Mouse (Mus musculus) liver, embryonic 11.5 days (tissue): ENCODE measurements around the gene Gm21974. TPM values are rescaled to one million over a fixed set of nuclear protein-coding genes. Genes with fewer than 3 reads are reported as not detected.
A peak's percentile ranks its signal among the peaks of the same experiment; 100 is the strongest.
"Not testable (repeated sequence)": the region's sequence is repeated elsewhere in the genome, so short reads cannot be mapped to it uniquely, and the experiment has no call there.

Source experiments
- ATAC-seq: fragments of 200-750 bp; cut with Nextera tagmentation; replicated peaks from 2 replicates; pipeline ENCODE4 v1.8.0; 2017; ENCODE audit warnings: moderate number of reproducible peaks, mild to moderate bottlenecking, moderate TSS enrichment, moderate library complexity; ENCODE audit not compliant: low FRiP score
- DNase-seq: peaks from one replicate; pipeline ENCODE4 v3.0.0-alpha.2; 2017; ENCODE audit warnings: low spot score
- H3K27ac ChIP-seq: fragments of 300-500 bp; sonication (generic); 2 replicates; pipeline ENCODE4 v1.5.1; 2014; ENCODE audit warnings: mild to moderate bottlenecking, low read depth, low read length, control low read depth
- H3K27me3 ChIP-seq: fragments of 300-500 bp; sonication (generic); replicated peaks from 2 replicates; pipeline ENCODE4 v1.6.1; 2014; ENCODE audit warnings: low read length, mixed read lengths; ENCODE audit not compliant: control insufficient read depth, insufficient read depth
- H3K36me3 ChIP-seq: fragments of 300-500 bp; sonication (generic); 2 replicates; pipeline ENCODE4 v1.6.1; 2014; ENCODE audit warnings: mild to moderate bottlenecking, low read length, moderate library complexity, mixed read lengths; ENCODE audit not compliant: control insufficient read depth, insufficient read depth
- H3K4me1 ChIP-seq: fragments of 300-500 bp; sonication (generic); replicated peaks from 2 replicates; pipeline ENCODE4 v1.6.1; 2014; ENCODE audit warnings: low read length, mixed read lengths; ENCODE audit not compliant: control insufficient read depth, insufficient read depth
- H3K4me2 ChIP-seq: fragments of 300-500 bp; sonication (generic); 2 replicates; pipeline ENCODE4 v1.6.1; 2014; ENCODE audit warnings: mild to moderate bottlenecking, control low read depth, moderate library complexity
- H3K4me3 ChIP-seq: fragments of 300-500 bp; sonication (generic); 2 replicates; pipeline ENCODE4 v1.5.1; 2014; ENCODE audit warnings: low read depth, low read length, control low read depth
- H3K9ac ChIP-seq: fragments of 300-500 bp; sonication (generic); 2 replicates; pipeline ENCODE4 v1.6.1; 2014; ENCODE audit warnings: low read depth, low read length, control low read depth
- H3K9me3 ChIP-seq: fragments of 300-500 bp; sonication (generic); 2 replicates; pipeline ENCODE4 v1.6.1; 2016; ENCODE audit warnings: low read length, inconsistent platforms, mixed read lengths; ENCODE audit not compliant: control insufficient read depth
- WGBS: fragments of 180-500 bp; shearing (Covaris S2); extraction: QIAGEN DNeasy Blood & Tissue Kit; methylation state at CpG from one replicate; pipeline ENCODE4 v1.1.7; 2014; 5-methylcytosine and 5-hydroxymethylcytosine counted together
- polyA plus RNA-seq: library from polyadenylated mRNA; unstranded; fragments of >200 nt; fragmentation: Nextera tagmentation; extraction: Ambion mirVana; gene quantifications from 2 replicates; pipeline ENCODE4 v1.2.1, GENCODE M21; 2014

Gene Gm21974
- polyA plus RNA-seq, 1 experiment from 2014 or later: 0.08 TPM

DNA sequence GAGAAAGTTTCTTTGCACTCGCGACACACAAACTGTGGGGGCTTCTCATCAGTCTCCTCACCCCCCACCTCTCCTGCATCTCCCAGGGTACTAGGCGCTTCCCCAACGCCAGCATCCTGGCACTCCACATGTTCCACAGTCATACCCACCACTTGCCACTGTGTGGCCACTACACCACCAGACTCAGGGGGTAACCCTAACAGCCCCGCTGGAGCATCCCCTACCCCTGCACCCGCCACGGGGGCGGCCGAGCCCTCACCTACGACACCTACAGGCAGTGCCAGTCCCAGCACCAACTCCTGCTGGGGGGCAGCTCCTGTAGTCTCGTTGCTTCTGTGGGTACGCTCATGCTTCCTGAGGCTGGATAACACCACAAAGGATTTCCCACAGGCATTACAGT lies 28.8 kb downstream of the Gm21974 start:
- ATAC-seq: no peak
- H3K27ac ChIP-seq: no peak overlapping the region
- WGBS: 92% methylated on average over 12 of the region's 12 CpGs
- H3K4me1 ChIP-seq: 0 out of 2 replicates have a peak, but pooled peaks cover 2% of the 10 kb centered on the region
- H3K9me3 ChIP-seq: no peaks in the 10 kb centered on the region
- no peak for DNase-seq
- no peak overlapping the region for H3K4me2 ChIP-seq
- no peaks in the 10 kb centered on the region for H3K27me3 ChIP-seq
- peaks cover 27% of the 10 kb centered on the region for H3K36me3 ChIP-seq
- H3K4me3 ChIP-seq: no peak overlapping the region
- H3K9ac ChIP-seq: no peak overlapping the region

DNA sequence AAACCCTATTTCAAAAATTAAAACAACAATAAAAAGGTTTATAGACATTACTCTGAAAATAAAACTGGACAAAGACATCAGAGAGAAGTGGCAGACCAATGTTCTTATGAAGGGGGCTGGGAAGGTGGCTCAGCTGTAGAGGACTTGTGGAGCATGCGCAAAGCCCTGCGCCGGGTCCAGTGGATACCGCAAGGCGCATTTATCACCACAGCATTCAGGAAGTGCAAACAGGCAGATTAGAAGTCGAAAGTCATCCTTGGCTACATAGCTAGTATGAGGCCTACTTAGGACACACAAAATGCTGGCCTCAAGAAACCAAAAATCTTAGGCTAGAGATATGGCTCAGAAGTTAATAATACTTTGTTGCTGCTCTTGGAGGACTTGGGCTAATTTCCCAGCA lies 37.0 kb downstream of the Gm21974 start:
- Histone ChIP-seq H3K9ac (no peak overlapping the region), H3K4me2 (no peak overlapping the region), H3K4me3 (no peak overlapping the region), H3K4me1 (0 out of 2 replicates have a peak, but pooled peaks cover 4% of the 10 kb centered on the region), H3K27me3 (no peaks in the 10 kb centered on the region), H3K27ac (no peak overlapping the region), H3K36me3 (no peaks in the 10 kb centered on the region), H3K9me3 (no peaks in the 10 kb centered on the region)
- WGBS: 52% methylated on average over 6 of the region's 6 CpGs
- DNase-seq (no peak), ATAC-seq (peak; percentile 73)

GRCm38 (mm10) chr7:127850906-127851305 lies 44.3 kb downstream of the Gm21974 start:
- H3K9me3 ChIP-seq: no peaks in the 10 kb centered on the region
- H3K36me3 ChIP-seq: peaks cover 8% of the 10 kb centered on the region; the same call in 1 of the 2 replicates
- 70% methylated on average over 5 of the region's 5 CpGs for WGBS

GRCm38 (mm10) chr7:127849973-127850875 lies 45.0 kb downstream of the Gm21974 start:
- ATAC-seq (peak; percentile 50; the same call in 1 of the 2 replicates), DNase-seq (no peak)
- Histone ChIP-seq H3K4me2 (no peak overlapping the region), H3K9ac (peak overlapping the region; percentile 1; the same call in 1 of the 2 replicates), H3K9me3 (no peaks in the 10 kb centered on the region), H3K36me3 (peaks cover 8% of the 10 kb centered on the region; the same call in 1 of the 2 replicates), H3K4me1 (peaks cover 6% of the 10 kb centered on the region; the same call in 1 of the 2 replicates), H3K27ac (peak overlapping the region; percentile 26; the same call in 1 of the 2 replicates), H3K27me3 (no peaks in the 10 kb centered on the region), H3K4me3 (no peak overlapping the region)
- WGBS: 54% methylated on average over 6 of the region's 6 CpGs

More at GRCm38 (mm10) chr7:127850906-127851305, 44.3 kb downstream of the Gm21974 start:
- no peak overlapping the region for H3K9ac ChIP-seq
- no peak for DNase-seq
- no peak overlapping the region for H3K4me2 ChIP-seq
- H3K4me1 ChIP-seq: peaks cover 6% of the 10 kb centered on the region; the same call in 1 of the 2 replicates
- peak overlapping the region; percentile 26; the same call in 1 of the 2 replicates for H3K27ac ChIP-seq
- ATAC-seq: no peak
- no peaks in the 10 kb centered on the region for H3K27me3 ChIP-seq
- H3K4me3 ChIP-seq: no peak overlapping the region

GRCm38 (mm10) chr7:127842001-127842718 lies 53.1 kb downstream of the Gm21974 start:
- Histone ChIP-seq H3K4me1 (peaks cover 10% of the 10 kb centered on the region), H3K27ac (peak overlapping the region; percentile 83), H3K27me3 (no peaks in the 10 kb centered on the region), H3K9ac (peak overlapping the region; percentile 71), H3K4me3 (peak overlapping the region; percentile 72), H3K36me3 (peaks cover 22% of the 10 kb centered on the region), H3K4me2 (peak overlapping the region; percentile 87), H3K9me3 (no peaks in the 10 kb centered on the region)
- DNase-seq: peak; percentile 74
- peak; percentile 66 for ATAC-seq
- under 1% methylated on average over 40 of the region's 40 CpGs for WGBS

GRCm38 (mm10) chr7:127841340-127842000 lies 53.8 kb downstream of the Gm21974 start:
- ATAC-seq (peak; percentile 86), DNase-seq (peak; percentile 93)
- no peaks in the 10 kb centered on the region for H3K27me3 ChIP-seq
- WGBS: under 1% methylated on average over 45 of the region's 46 CpGs
- peak overlapping the region; percentile 72 for H3K4me3 ChIP-seq
- H3K36me3 ChIP-seq: peaks cover 18% of the 10 kb centered on the region
- H3K4me1 ChIP-seq: peaks cover 10% of the 10 kb centered on the region
- peak overlapping the region; percentile 71 for H3K9ac ChIP-seq
- H3K9me3 ChIP-seq: no peaks in the 10 kb centered on the region
- H3K27ac ChIP-seq: peak overlapping the region; percentile 83
- H3K4me2 ChIP-seq: peak overlapping the region; percentile 87

- peak overlapping the region; percentile 71 for H3K9ac ChIP-seq
- WGBS: 8% methylated on average over 15 of the region's 15 CpGs
Observed at GRCm38 (mm10) chr7:127840886-127841285, 54.4 kb downstream of the Gm21974 start.

GRCm38 (mm10) chr7:127840031-127840430 lies 55.2 kb downstream of the Gm21974 start:
- WGBS: 81% methylated on average over 2 of the region's 2 CpGs
- ATAC-seq, H3K4me2 ChIP-seq, H3K27ac ChIP-seq, H3K4me3 ChIP-seq, DNase-seq, H3K4me1 ChIP-seq, H3K27me3 ChIP-seq, H3K9me3 ChIP-seq, H3K9ac ChIP-seq: not testable (repeated sequence)
- peaks cover 14% of the 10 kb centered on the region for H3K36me3 ChIP-seq

More at GRCm38 (mm10) chr7:127840886-127841285, 54.4 kb downstream of the Gm21974 start:
- Histone ChIP-seq H3K4me2 (peak overlapping the region; percentile 87), H3K9me3 (no peaks in the 10 kb centered on the region), H3K4me1 (peaks cover 10% of the 10 kb centered on the region), H3K36me3 (peaks cover 14% of the 10 kb centered on the region), H3K4me3 (peak overlapping the region; percentile 72), H3K27ac (peak overlapping the region; percentile 83), H3K27me3 (no peaks in the 10 kb centered on the region)
- no peak for DNase-seq
- peak; percentile 35; the same call in 1 of the 2 replicates for ATAC-seq
